Mouse (Mus musculus): ENCODE measurements at regions not wholly inside any gene's neighbourhood (a gene's known extent, or its start where the extent isn't known, plus 50 kb on each side); places are given as distances from the start of the nearest gene placed in this dataset.
A peak's percentile ranks its signal among the peaks of the same experiment; 100 is the strongest.

DNA sequence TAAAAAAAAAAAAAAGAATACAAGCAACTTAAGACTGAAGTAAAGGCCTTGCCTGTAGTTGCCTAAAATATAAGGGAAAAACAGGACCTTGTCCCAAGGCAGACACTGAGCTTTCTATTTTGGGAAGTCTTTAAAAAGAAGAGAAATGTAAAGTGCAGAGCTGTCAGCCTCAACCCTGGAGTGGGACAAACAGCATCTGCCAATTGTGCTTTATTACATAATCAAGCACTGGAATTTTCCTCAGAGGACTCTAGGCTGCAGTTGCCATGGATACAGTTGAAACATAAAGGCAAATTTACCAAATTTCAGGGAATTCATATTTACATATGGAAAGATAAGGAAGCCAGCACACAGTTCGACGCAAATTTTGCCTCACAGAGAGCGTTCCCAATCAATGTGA, 406.7 kb downstream of the Gm597 start:
- Histone ChIP-seq H3K9me3 (ENCODE audit: low read length) (no peaks in the 10 kb centered on the region), H3K4me2 (ENCODE audit: low read depth) (no peak overlapping the region), H3K9ac (no peak overlapping the region), H3K4me3 (ENCODE audit: low read depth, low read length) (no peak overlapping the region), H3K27ac (ENCODE audit: low read depth, low read length) (no peak overlapping the region), H3K27me3 (ENCODE audit: insufficient read depth, low read length) (no peaks in the 10 kb centered on the region), H3K4me1 (ENCODE audit: insufficient read depth) (no peaks in the 10 kb centered on the region), H3K36me3 (ENCODE audit: insufficient read depth) (no peaks in the 10 kb centered on the region)
- no peak for TF ChIP-seq CTCF (IDR thresholded peaks at IDR 0.05; ENCODE audit: low read depth)
- peak; percentile 46 for DNase-seq
- WGBS: 69% methylated on average over 3 of the region's 3 CpGs
- ATAC-seq: peak; percentile 65

DNA sequence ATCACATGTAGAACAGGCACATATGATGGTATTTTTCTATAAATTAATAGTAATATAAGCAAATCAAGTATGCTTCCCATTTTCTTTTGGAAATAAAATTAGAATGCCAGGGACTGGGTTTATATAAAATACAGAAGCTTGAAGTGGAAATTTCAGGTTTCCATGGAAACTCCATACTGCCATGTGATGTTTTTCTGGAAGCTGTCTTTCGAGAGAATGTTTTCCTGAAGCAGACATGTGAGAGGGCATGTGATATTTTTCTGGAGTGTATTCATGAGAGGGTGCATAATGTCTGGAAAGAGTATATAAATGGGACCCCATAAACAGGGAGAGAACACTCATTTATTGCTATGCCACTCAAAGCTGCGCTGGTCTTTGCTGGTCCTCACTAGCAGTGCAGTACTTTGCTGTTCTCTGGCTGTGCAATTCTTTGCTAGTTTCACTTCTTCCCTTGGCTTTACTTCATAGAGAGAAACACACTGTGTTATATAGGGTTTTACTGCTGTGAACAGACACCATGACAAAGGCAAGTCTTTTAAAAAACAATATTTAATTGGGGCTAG, 430.6 kb downstream of the Gm597 start:
- H3K4me2 ChIP-seq (ENCODE audit: low read depth): no peak overlapping the region
- no peaks in the 10 kb centered on the region for H3K9me3 ChIP-seq (ENCODE audit: low read length)
- no peaks in the 10 kb centered on the region for H3K27me3 ChIP-seq (ENCODE audit: insufficient read depth, low read length)
- TF ChIP-seq CTCF (IDR thresholded peaks at IDR 0.05; ENCODE audit: low read depth): no peak
- no peaks in the 10 kb centered on the region for H3K4me1 ChIP-seq (ENCODE audit: insufficient read depth)
- H3K36me3 ChIP-seq (ENCODE audit: insufficient read depth): no peaks in the 10 kb centered on the region
- H3K9ac ChIP-seq: no peak overlapping the region
- ATAC-seq: peak; percentile 82
- peak; percentile 57 for DNase-seq
- H3K4me3 ChIP-seq (ENCODE audit: low read depth, low read length): no peak overlapping the region
- H3K27ac ChIP-seq (ENCODE audit: low read depth, low read length): 0 out of 2 replicates have a peak overlapping the region, but pooled peaks have one; percentile 21
- 39% methylated on average over 2 of the region's 2 CpGs for WGBS

- Histone ChIP-seq H3K9ac (no peak overlapping the region), H3K36me3 (ENCODE audit: insufficient read depth) (no peaks in the 10 kb centered on the region), H3K4me2 (ENCODE audit: low read depth) (no peak overlapping the region), H3K4me3 (ENCODE audit: low read depth, low read length) (no peak overlapping the region), H3K4me1 (ENCODE audit: insufficient read depth) (no peaks in the 10 kb centered on the region), H3K27me3 (ENCODE audit: insufficient read depth, low read length) (no peaks in the 10 kb centered on the region), H3K9me3 (ENCODE audit: low read length) (no peaks in the 10 kb centered on the region), H3K27ac (ENCODE audit: low read depth, low read length) (no peak overlapping the region)
- WGBS: 25% methylated on average over 3 of the region's 3 CpGs
- no peak for ATAC-seq
- DNase-seq: no peak
- no peak for TF ChIP-seq CTCF (IDR thresholded peaks at IDR 0.05; ENCODE audit: low read depth)
Observed at GRCm38 (mm10) chr1:28348572-28348971, 431.5 kb downstream of the Gm597 start.

DNA sequence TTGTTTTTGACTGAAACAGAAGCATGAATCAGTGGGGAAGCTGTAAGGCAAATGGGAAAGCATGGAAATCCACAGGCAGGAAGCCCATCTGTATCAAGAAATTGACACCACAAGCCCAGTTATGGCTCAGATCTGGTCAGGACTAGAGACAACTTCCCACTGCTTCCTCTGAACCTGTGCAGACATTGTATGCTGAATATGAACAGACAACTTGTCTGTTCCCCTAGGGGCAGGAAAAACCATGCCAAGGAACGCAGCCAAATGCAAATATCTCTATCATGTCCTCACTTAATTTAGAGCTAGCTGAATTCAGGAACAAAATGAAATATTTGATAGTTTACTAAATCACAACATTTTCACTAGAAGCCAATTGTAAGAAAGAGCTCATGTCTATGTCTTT, 440.0 kb downstream of the Gm597 start:
- no peak for ATAC-seq

DNA sequence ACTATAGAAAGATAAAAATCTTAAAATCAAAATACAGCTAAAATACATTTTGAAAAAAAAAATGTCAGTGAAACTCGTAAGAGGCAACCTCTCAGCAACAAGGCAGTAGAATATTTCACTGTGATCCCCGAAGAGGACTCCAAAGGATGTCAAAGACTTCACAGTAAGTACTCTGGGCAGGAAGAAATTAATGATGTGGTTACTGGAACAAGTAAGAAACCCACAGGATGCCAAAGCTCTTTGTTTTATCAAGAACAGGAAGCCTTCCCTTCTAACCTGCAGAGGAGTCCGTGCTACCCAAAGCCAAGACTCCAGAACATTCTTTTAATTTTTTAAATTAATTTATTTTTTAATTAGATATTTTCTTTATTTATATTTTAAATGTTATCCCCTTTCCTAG, 445.7 kb downstream of the Gm597 start:
- WGBS: 89% methylated on average over 3 of the region's 3 CpGs
- DNase-seq: no peak
- Histone ChIP-seq H3K9ac (no peak overlapping the region), H3K27ac (ENCODE audit: low read depth, low read length) (no peak overlapping the region), H3K27me3 (ENCODE audit: insufficient read depth, low read length) (no peaks in the 10 kb centered on the region), H3K4me3 (ENCODE audit: low read depth, low read length) (no peak overlapping the region), H3K4me2 (ENCODE audit: low read depth) (no peak overlapping the region), H3K36me3 (ENCODE audit: insufficient read depth) (no peaks in the 10 kb centered on the region), H3K4me1 (ENCODE audit: insufficient read depth) (no peaks in the 10 kb centered on the region), H3K9me3 (ENCODE audit: low read length) (no peaks in the 10 kb centered on the region)
- no peak for TF ChIP-seq CTCF (IDR thresholded peaks at IDR 0.05; ENCODE audit: low read depth)
- no peak for ATAC-seq

More for the DNA sequence above, 440.0 kb downstream of the Gm597 start:
- DNase-seq: no peak
- TF ChIP-seq CTCF (IDR thresholded peaks at IDR 0.05; ENCODE audit: low read depth): no peak
- Histone ChIP-seq H3K4me1 (ENCODE audit: insufficient read depth) (no peaks in the 10 kb centered on the region), H3K27me3 (ENCODE audit: insufficient read depth, low read length) (no peaks in the 10 kb centered on the region), H3K9ac (no peak overlapping the region), H3K4me2 (ENCODE audit: low read depth) (no peak overlapping the region), H3K36me3 (ENCODE audit: insufficient read depth) (no peaks in the 10 kb centered on the region), H3K27ac (ENCODE audit: low read depth, low read length) (no peak overlapping the region), H3K4me3 (ENCODE audit: low read depth, low read length) (no peak overlapping the region), H3K9me3 (ENCODE audit: low read length) (no peaks in the 10 kb centered on the region)
- 76% methylated on average over 1 of the region's 1 CpGs for WGBS

DNA sequence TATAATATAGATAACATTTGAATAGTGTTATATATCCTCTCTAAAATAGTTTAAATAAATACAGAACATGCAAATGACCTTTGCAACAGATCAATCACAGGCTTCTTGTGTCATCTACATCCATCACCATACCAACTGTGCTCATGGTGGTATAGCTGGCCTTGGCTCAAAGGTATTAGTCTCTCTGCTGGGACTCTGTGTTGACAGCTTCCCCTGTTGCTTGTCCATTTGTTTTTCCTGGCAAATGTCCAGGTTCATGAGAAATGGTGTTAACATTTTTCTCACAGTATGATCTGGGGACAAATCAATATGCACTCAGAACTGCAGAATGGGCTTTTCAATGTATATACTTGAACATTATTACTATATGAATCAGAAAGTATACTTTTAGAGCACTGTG, 448.0 kb downstream of the Gm597 start:
- TF ChIP-seq CTCF (IDR thresholded peaks at IDR 0.05; ENCODE audit: low read depth): no peak
- no peak for ATAC-seq
- H3K36me3 ChIP-seq (ENCODE audit: insufficient read depth): no peaks in the 10 kb centered on the region
- H3K9ac ChIP-seq: no peak overlapping the region
- H3K27me3 ChIP-seq (ENCODE audit: insufficient read depth, low read length): no peaks in the 10 kb centered on the region
- H3K4me1 ChIP-seq (ENCODE audit: insufficient read depth): no peaks in the 10 kb centered on the region
- no peaks in the 10 kb centered on the region for H3K9me3 ChIP-seq (ENCODE audit: low read length)
- no peak overlapping the region for H3K4me3 ChIP-seq (ENCODE audit: low read depth, low read length)
- H3K4me2 ChIP-seq (ENCODE audit: low read depth): no peak overlapping the region
- no peak overlapping the region for H3K27ac ChIP-seq (ENCODE audit: low read depth, low read length)
- no peak for DNase-seq

- H3K4me3 ChIP-seq (ENCODE audit: low read depth, low read length): no peak overlapping the region
- DNase-seq (no peak), ATAC-seq (no peak)
- H3K27me3 ChIP-seq (ENCODE audit: insufficient read depth, low read length): no peaks in the 10 kb centered on the region
- H3K4me2 ChIP-seq (ENCODE audit: low read depth): no peak overlapping the region
- no peaks in the 10 kb centered on the region for H3K36me3 ChIP-seq (ENCODE audit: insufficient read depth)
- no peaks in the 10 kb centered on the region for H3K4me1 ChIP-seq (ENCODE audit: insufficient read depth)
- WGBS: 91% methylated on average over 9 of the region's 9 CpGs
- no peaks in the 10 kb centered on the region for H3K9me3 ChIP-seq (ENCODE audit: low read length)
- TF ChIP-seq CTCF (IDR thresholded peaks at IDR 0.05; ENCODE audit: low read depth): no peak
- H3K27ac ChIP-seq (ENCODE audit: low read depth, low read length): no peak overlapping the region
- no peak overlapping the region for H3K9ac ChIP-seq
Observed at GRCm38 (mm10) chr1:28328986-28329385, 451.1 kb downstream of the Gm597 start.
